Mouse (Mus musculus): Measurements from ENCODE around the gene Stx19. TPM values are rescaled to one million over a fixed set of nuclear protein-coding genes. Genes with fewer than 3 reads are reported as not detected.

Stx19 gene
- polyA plus RNA-seq, 1 experiment from 2014 or later, result 0.63 TPM

Small RNAs within 50 kb of the gene (microRNA-seq; reads per million reads assigned to microRNA genes)
- not detected for gene Gm25986 (ENCODE audit: borderline number of aligned reads)

Other genes with a start within 250 kb of the Stx19 start
- 7.3 and 10.2 TPM in 2 replicates for gene Nsun3, start 27.9 kb upstream of the Stx19 start, polyA plus RNA-seq (2014; fragmentation: Nextera tagmentation; extraction: Ambion mirVana)
- 22.5 and 23.0 TPM in 2 replicates for gene Arl13b, start 32.4 kb downstream of the Stx19 start, polyA plus RNA-seq (2014; fragmentation: Nextera tagmentation; extraction: Ambion mirVana)
- 49.2 and 50.4 TPM in 2 replicates for gene Pros1, start 39.6 kb downstream of the Stx19 start, polyA plus RNA-seq (2014; fragmentation: Nextera tagmentation; extraction: Ambion mirVana)

Measured in embryonic facial prominence, embryonic 14.5 days (tissue).